Mouse (Mus musculus) olfactory bulb, adult 2 months (tissue): ENCODE results near the gene Rita1. TPM values are rescaled to one million over a fixed set of nuclear protein-coding genes. Genes with fewer than 3 reads are reported as not detected.

Experiments used
- H3K27ac ChIP-seq: fragments of 200-500 bp; 2 replicates; pipeline ENCODE4 v1.5.1; 2012; ENCODE audit warnings: low read depth, low read length; ENCODE audit not compliant: insufficient read depth
- H3K4me1 ChIP-seq: fragments of 200-500 bp; 2 replicates; pipeline ENCODE4 v1.6.1; 2012; ENCODE audit warnings: low read length; ENCODE audit not compliant: control insufficient read depth, insufficient read depth
- H3K4me3 ChIP-seq: fragments of 200-500 bp; 2 replicates; pipeline ENCODE4 v1.5.1; 2012; ENCODE audit warnings: mild to moderate bottlenecking, low read depth, low read length, moderate library complexity; ENCODE audit not compliant: insufficient read depth
- CTCF ChIP-seq: fragments of 200-500 bp; IDR thresholded peaks from 2 replicates; pipeline ENCODE4 v1.5.1; 2012; ENCODE audit warnings: low read depth, mild to moderate bottlenecking, low read length, moderate library complexity; ENCODE audit not compliant: insufficient read depth
- POLR2A ChIP-seq: fragments of 200-500 bp; IDR thresholded peaks from 2 replicates; pipeline ENCODE4 v1.6.1; 2012; ENCODE audit warnings: mild to moderate bottlenecking, low read depth, low read length, moderate library complexity; ENCODE audit not compliant: insufficient read depth
- WGBS: fragments of 180-500 bp; shearing (Covaris S2); methylation state at CpG from one replicate; pipeline ENCODE4 v1.1.7; 2018; 5-methylcytosine and 5-hydroxymethylcytosine counted together
- polyA plus RNA-seq: library from polyadenylated mRNA; stranded (reverse); fragments of >200 nt; gene quantifications from 2 replicates; pipeline ENCODE4 v1.2.4, GENCODE M21; 2012; ENCODE audit warnings: low replicate concordance; ENCODE audit not compliant: missing spikeins, insufficient read depth, insufficient read length

Rita1 gene
- polyA plus RNA-seq, 1 experiment = not detected

- 88% methylated on average over 11 of the region's 11 CpGs for WGBS
Observed at GRCm38 (mm10) chr5:120548236-120548850, 64.0 kb downstream of the Rita1 start.

More at GRCm38 (mm10) chr5:120548236-120548850, 64.0 kb downstream of the Rita1 start:
- Histone ChIP-seq H3K4me1 (no peaks in the 10 kb centered on the region), H3K4me3 (no peak overlapping the region), H3K27ac (no peak overlapping the region)
- TF ChIP-seq CTCF (no peak), POLR2A (no peak)

Other genes starting within 250 kb of the Rita1 start
- gene Lhx5, start 180.9 kb downstream of the Rita1 start, polyA plus RNA-seq = not detected in 2 replicates
- gene Sdsl, start 139.8 kb downstream of the Rita1 start, polyA plus RNA-seq = not detected in 2 replicates
- not detected in 2 replicates for gene Sds, start 136.1 kb downstream of the Rita1 start, polyA plus RNA-seq
- gene Plbd2, start 109.0 kb downstream of the Rita1 start, polyA plus RNA-seq = not detected in 2 replicates
- gene Slc8b1, start 101.4 kb downstream of the Rita1 start, polyA plus RNA-seq = not detected in 2 replicates
- gene Tpcn1, start 23.9 kb downstream of the Rita1 start, polyA plus RNA-seq = not detected in 2 replicates
- not detected in 2 replicates for gene Iqcd, start 23.6 kb downstream of the Rita1 start, polyA plus RNA-seq
- not detected in 2 replicates for gene Ddx54, start 150 bp upstream of the Rita1 start, polyA plus RNA-seq
- not detected in 2 replicates for gene Cfap73, start 21.6 kb upstream of the Rita1 start, polyA plus RNA-seq
- gene Rasal1, start 36.2 kb upstream of the Rita1 start, polyA plus RNA-seq = not detected in 2 replicates
- gene Dtx1, start 99.3 kb upstream of the Rita1 start, polyA plus RNA-seq = not detected in 2 replicates
- gene Oas2, start 137.3 kb upstream of the Rita1 start, polyA plus RNA-seq = not detected in 2 replicates
- gene Oas3, start 165.1 kb upstream of the Rita1 start, polyA plus RNA-seq = not detected in 2 replicates
- not detected in 2 replicates for gene Oas1e, start 182.9 kb upstream of the Rita1 start, polyA plus RNA-seq
- gene Oas1c, start 199.9 kb upstream of the Rita1 start, polyA plus RNA-seq = not detected in 2 replicates
- not detected in 2 replicates for gene Oas1f, start 234.8 kb upstream of the Rita1 start, polyA plus RNA-seq
- gene Oas1h, start 248.8 kb upstream of the Rita1 start, polyA plus RNA-seq = not detected in 2 replicates